Mouse (Mus musculus) telencephalon, adult 2 months (tissue): Measurements from ENCODE around the gene Zswim3.
A peak's percentile ranks its signal among the peaks of the same experiment; 100 is the strongest.
"Not testable (repeated sequence)": the region's sequence is repeated elsewhere in the genome, so short reads cannot be mapped to it uniquely, and the experiment has no call there.

ENCODE experiments used
- DNase-seq: peaks from one replicate; pipeline ENCODE4 v3.0.0-alpha.2; 2011; ENCODE audit warnings: low read depth, low spot score

The Zswim3 gene

GRCm38 (mm10) chr2:164781876-164782275, 23.0 kb upstream of the Zswim3 start:
- DNase-seq = no peak

- no peak for DNase-seq
These were observed 20.8 kb upstream of the Zswim3 start for GRCm38 (mm10) chr2:164783926-164784581.

- DNase-seq = no peak
These were observed 20.0 kb upstream of the Zswim3 start for GRCm38 (mm10) chr2:164784869-164785420.

GRCm38 (mm10) chr2:164785481-164786387, 19.2 kb upstream of the Zswim3 start, which contains the start of gene Snx21:
Gene Snx21, plus strand, starts transcription at chr2:164785823.
- peak; percentile 84 for DNase-seq

GRCm38 (mm10) chr2:164786388-164786885, 18.5 kb upstream of the Zswim3 start:
- DNase-seq = no peak

GRCm38 (mm10) chr2:164787032-164787431, 17.9 kb upstream of the Zswim3 start:
- no peak for DNase-seq

GRCm38 (mm10) chr2:164787779-164788178, 17.1 kb upstream of the Zswim3 start:
- no peak for DNase-seq

GRCm38 (mm10) chr2:164788411-164788810, 16.5 kb upstream of the Zswim3 start:
- no peak for DNase-seq

GRCm38 (mm10) chr2:164790451-164790850, 14.4 kb upstream of the Zswim3 start:
- DNase-seq = no peak

GRCm38 (mm10) chr2:164791841-164792261, 13.0 kb upstream of the Zswim3 start:
- no peak for DNase-seq

GRCm38 (mm10) chr2:164792400-164793190, 12.3 kb upstream of the Zswim3 start:
- no peak for DNase-seq

- no peak for DNase-seq
These were observed 11.7 kb upstream of the Zswim3 start for GRCm38 (mm10) chr2:164793236-164793635.

GRCm38 (mm10) chr2:164793772-164794171, 11.1 kb upstream of the Zswim3 start:
- DNase-seq = no peak

GRCm38 (mm10) chr2:164794293-164794692, 10.6 kb upstream of the Zswim3 start:
- DNase-seq = peak; percentile 81

- DNase-seq = no peak
These were observed 9.0 kb upstream of the Zswim3 start for GRCm38 (mm10) chr2:164795868-164796267.

GRCm38 (mm10) chr2:164798554-164798953, 6.3 kb upstream of the Zswim3 start:
- not testable (repeated sequence) for DNase-seq

GRCm38 (mm10) chr2:164800252-164801004, 4.5 kb upstream of the Zswim3 start:
- no peak for DNase-seq

- no peak for DNase-seq
These were observed 1.5 kb upstream of the Zswim3 start for GRCm38 (mm10) chr2:164803201-164803920.

- no peak for DNase-seq
These were observed 981 bp upstream of the Zswim3 start for GRCm38 (mm10) chr2:164803921-164804313.

- DNase-seq = no peak
These were observed 427 bp downstream of the Zswim3 start for GRCm38 (mm10) chr2:164805332-164805718.
